Mouse (Mus musculus) cortical plate, adult 2 months (tissue): ENCODE measurements around the gene Gsdma2.

ENCODE experiments used
- CTCF ChIP-seq: fragments of 200-500 bp; IDR thresholded peaks from 2 replicates; pipeline ENCODE4 v1.5.1; 2011; ENCODE audit warnings: mild to moderate bottlenecking, control low read depth, low read length; ENCODE audit not compliant: insufficient read depth; ENCODE audit errors: extremely low read depth
- POLR2A ChIP-seq: fragments of 200-500 bp; IDR thresholded peaks from 2 replicates; pipeline ENCODE4 v1.6.1; 2011; ENCODE audit warnings: mild to moderate bottlenecking, low read length, control low read depth; ENCODE audit not compliant: insufficient read depth; ENCODE audit errors: extremely low read depth

GRCm38 (mm10) chr11:98695408-98695807, 48.8 kb downstream of the Gsdma2 start:
- no peak for TF ChIP-seq CTCF
- TF ChIP-seq POLR2A, result no peak
